ENCODE assay signal across 10 mouse cellular contexts in the genomic region with DNA sequence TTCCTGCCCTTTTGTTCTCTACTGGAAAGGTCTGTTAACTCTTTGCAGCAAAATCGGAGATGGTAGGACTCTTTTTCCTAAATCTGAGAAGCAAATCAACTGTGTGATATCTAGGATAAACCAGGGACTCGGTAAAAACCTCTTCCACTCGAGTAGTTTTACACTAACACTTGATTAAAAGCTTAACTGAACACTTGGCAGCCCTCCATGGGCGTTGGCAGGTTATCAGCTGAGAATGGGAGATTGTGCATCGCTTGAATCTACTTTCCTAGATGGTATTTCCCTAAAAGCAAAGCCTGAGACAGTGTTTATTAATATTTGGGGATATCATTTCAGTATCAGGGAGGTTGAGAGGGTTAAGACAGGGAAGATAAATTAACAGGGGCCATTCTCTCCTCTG.
A peak's percentile ranks its signal among the peaks of the same experiment; 100 is the strongest.
DNase-seq lines count a peak whose midpoint lies in the region; ATAC-seq and TF ChIP-seq lines count a peak whose summit lies in the region.
"Had no signal": no experiment of that assay in that cellular context is flagged by ENCODE, and none has a peak within 500 bp of the region (broad histone marks: within the 10 kb centered on the region; RNA-seq: fewer than 3 reads in every experiment).

No protein-coding gene starts in this region.

- no peak overlapping the region for H3K4me2 ChIP-seq in hindbrain, postnatal 0 days (ENCODE audit: low read depth, low read length)
- H3K4me2 ChIP-seq: embryonic facial prominence, embryonic 13.5 days had no signal

- ATAC-seq in hindbrain, postnatal 0 days = no peak

- WGBS in hindbrain, postnatal 0 days = 36% methylated on average over 5 of the region's 5 CpGs
- 81% methylated on average over 5 of the region's 5 CpGs for WGBS in hindbrain, embryonic 10.5 days

- no peak for TF ChIP-seq CTCF in hindbrain, postnatal 0 days (IDR thresholded peaks at IDR 0.05; ENCODE audit: low read depth)

- H3K9me3 ChIP-seq in hindbrain, postnatal 0 days (ENCODE audit: low read length) = no peaks in the 10 kb centered on the region
- no peaks in the 10 kb centered on the region for H3K9me3 ChIP-seq in hindbrain, embryonic 10.5 days
- H3K9me3 ChIP-seq: embryonic facial prominence, embryonic 13.5 days had no signal

- peak; percentile 78 for DNase-seq in hindbrain, postnatal 0 days (ENCODE audit: low spot score)
- DNase-seq in hindbrain, embryonic 10.5 days (ENCODE audit: low spot score) = no peak
- DNase-seq in cerebellum, adult 11-12 months = peak; percentile 76
- peak; percentile 52 for DNase-seq in kidney, postnatal 14 days
- peak; percentile 29 for DNase-seq in lung, postnatal 25 days (ENCODE audit: low spot score)
- DNase-seq in T-cell, adult 2 months (ENCODE audit: low spot score) = no peak
- DNase-seq in liver = no peak
- DNase-seq in neural tube, embryonic 10.5 days (ENCODE audit: extremely low spot score, low spot score) = no peak

- no peaks in the 10 kb centered on the region for H3K4me1 ChIP-seq in hindbrain, postnatal 0 days (ENCODE audit: insufficient read depth, low read length)
- H3K4me1 ChIP-seq in hindbrain, embryonic 10.5 days (replicated peaks) = no peaks in the 10 kb centered on the region
- H3K4me1 ChIP-seq: embryonic facial prominence, embryonic 13.5 days had no signal

- H3K9ac ChIP-seq in hindbrain, postnatal 0 days (replicated peaks; ENCODE audit: low read length) = no peak overlapping the region
- H3K9ac ChIP-seq: embryonic facial prominence, embryonic 13.5 days had no signal

- H3K27ac ChIP-seq in hindbrain, postnatal 0 days = no peak overlapping the region
- H3K27ac ChIP-seq in hindbrain, embryonic 10.5 days = no peak overlapping the region
- H3K27ac ChIP-seq: embryonic facial prominence, embryonic 13.5 days; kidney, postnatal 0 days had no signal

- no peaks in the 10 kb centered on the region for H3K36me3 ChIP-seq in hindbrain, postnatal 0 days (ENCODE audit: insufficient read depth, low read length)
- H3K36me3 ChIP-seq in hindbrain, embryonic 10.5 days = no peaks in the 10 kb centered on the region
- H3K36me3 ChIP-seq: embryonic facial prominence, embryonic 13.5 days had no signal

- H3K4me3 ChIP-seq in hindbrain, postnatal 0 days (ENCODE audit: low read length) = no peak overlapping the region
- H3K4me3 ChIP-seq in hindbrain, embryonic 10.5 days = no peak overlapping the region
- H3K4me3 ChIP-seq: embryonic facial prominence, embryonic 13.5 days had no signal

- H3K27me3 ChIP-seq in hindbrain, postnatal 0 days (ENCODE audit: insufficient read depth, low read length) = no peaks in the 10 kb centered on the region
- no peaks in the 10 kb centered on the region for H3K27me3 ChIP-seq in hindbrain, embryonic 10.5 days (ENCODE audit: insufficient read depth, poor library complexity, severe bottlenecking)
- H3K27me3 ChIP-seq: embryonic facial prominence, embryonic 13.5 days had no signal

Comparison
In these comparisons a context has a peak if more than half of its experiments do, and no peak if none do; other contexts are left out.
1. DNase-seq: peak in hindbrain, postnatal 0 days (single experiment), cerebellum, adult 11-12 months (single experiment), kidney, postnatal 14 days (single experiment) and lung, postnatal 25 days (single experiment); none in hindbrain, embryonic 10.5 days (single experiment), T-cell, adult 2 months (single experiment), liver (single experiment) and neural tube, embryonic 10.5 days (single experiment).